Mouse (Mus musculus) C2C12 (cell line): ENCODE measurements around the gene Ppp1r14a. TPM values are rescaled to one million over a fixed set of nuclear protein-coding genes. Genes with fewer than 3 reads are reported as not detected.

Experiments used
- H3K27me3 ChIP-seq: one replicate; pipeline ENCODE4 v1.6.1; 2011; ENCODE audit not compliant: control insufficient read depth, insufficient read depth, insufficient read length
- H3K36me3 ChIP-seq: one replicate; pipeline ENCODE4 v1.6.1; 2011; ENCODE audit not compliant: control insufficient read depth, insufficient read depth
- H3K4me3 ChIP-seq: one replicate; pipeline ENCODE4 v1.5.1; 2011; ENCODE audit warnings: mild to moderate bottlenecking, control low read depth; ENCODE audit not compliant: poor library complexity, insufficient read depth, severe bottlenecking
- H3K79me2 ChIP-seq: one replicate; pipeline ENCODE4 v1.6.1; 2011; ENCODE audit not compliant: control insufficient read depth, insufficient read depth
- H3K79me3 ChIP-seq: one replicate; pipeline ENCODE4 v1.6.1; 2011; ENCODE audit warnings: low read depth, control low read depth
- H3ac ChIP-seq: one replicate; pipeline ENCODE3; 2011; ENCODE audit warnings: low read depth; ENCODE audit not compliant: control insufficient read depth, insufficient read length
- CEBPB ChIP-seq: IDR thresholded peaks from one replicate; pipeline ENCODE4 v1.6.1; 2011; ENCODE audit warnings: low read depth, mild to moderate bottlenecking, control low read depth, moderate library complexity
- CTCF ChIP-seq: IDR thresholded peaks from one replicate; pipeline ENCODE4 v1.5.1; 2011; ENCODE audit not compliant: control insufficient read depth, insufficient read depth, insufficient read length
- FOSL1 ChIP-seq: IDR thresholded peaks from one replicate; pipeline ENCODE4 v1.8.0; 2011; ENCODE audit warnings: mild to moderate bottlenecking, low read length; ENCODE audit not compliant: poor library complexity, insufficient read depth, severe bottlenecking
- MAX ChIP-seq: IDR thresholded peaks from one replicate; pipeline ENCODE4 v1.6.1; 2011; ENCODE audit warnings: mild to moderate bottlenecking, control low read depth
- MYOD1 ChIP-seq: IDR thresholded peaks from one replicate; pipeline ENCODE4 v1.6.1; 2011; ENCODE audit warnings: low read depth; ENCODE audit not compliant: control insufficient read depth, insufficient read length
- MYOG ChIP-seq: IDR thresholded peaks from one replicate; pipeline ENCODE4 v1.6.1; 2011; ENCODE audit not compliant: control insufficient read depth, insufficient read length; ENCODE audit errors: extremely low read depth
- USF1 ChIP-seq: IDR thresholded peaks from one replicate; pipeline ENCODE4 v1.6.1; 2011; ENCODE audit warnings: low read depth, mild to moderate bottlenecking, control low read depth, moderate library complexity
- long read RNA-seq, 2 experiments: library from polyadenylated mRNA; unstranded; transcript quantifications; one replicate each; pipeline ENCODE4 v2.0.0; 2019 to 2020
- polyA plus RNA-seq: library from polyadenylated mRNA; unstranded; fragments of >200 nt; fragmentation: generic; extraction: Trizol; gene quantifications from one replicate; pipeline ENCODE4 v1.2.1, GENCODE M21; 2012; ENCODE audit warnings: missing spikeins

Gene Ppp1r14a
- polyA plus RNA-seq = 0.43 TPM
- long read RNA-seq, experiment 1, partial matches to known transcripts = 0 of 1 reads
- long read RNA-seq, experiment 1, other reads (novel, unspliced or antisense) = 0 of 1 reads
- long read RNA-seq, experiment 2 = 0 reads

GRCm38 (mm10) chr7:29288942-29289638 is at the start of gene Ppp1r14a:
Ppp1r14a (plus strand) TSS chr7:29289308.
- H3K36me3 ChIP-seq = no peaks in the 10 kb centered on the region
- no peaks in the 10 kb centered on the region for H3K79me2 ChIP-seq
- H3ac ChIP-seq = no peak within 1 kb of the TSS
- peak within 1 kb of the TSS; percentile 6 for H3K4me3 ChIP-seq
- TF ChIP-seq CTCF (peak; percentile 85), CEBPB (no peak), MYOG (no peak), FOSL1 (no peak), MYOD1 (no peak), USF1 (no peak), MAX (no peak)
- no peaks in the 10 kb centered on the region for H3K79me3 ChIP-seq
- H3K27me3 ChIP-seq = no peaks in the 10 kb centered on the region

- TF ChIP-seq MAX = no peak
- peak; percentile 18 for TF ChIP-seq CTCF
Measured at GRCm38 (mm10) chr7:29244732-29245416, 44.2 kb upstream of the Ppp1r14a start.

GRCm38 (mm10) chr7:29246015-29246414 is 43.1 kb upstream of the Ppp1r14a start:
- Histone ChIP-seq H3K27me3 (no peaks in the 10 kb centered on the region), H3K36me3 (peaks cover 6% of the 10 kb centered on the region), H3K79me2 (peaks cover 12% of the 10 kb centered on the region), H3K79me3 (no peaks in the 10 kb centered on the region), H3ac (no peak overlapping the region), H3K4me3 (no peak overlapping the region)
- TF ChIP-seq MAX (no peak), FOSL1 (no peak), CEBPB (no peak), MYOD1 (no peak), MYOG (no peak), USF1 (no peak)

More at GRCm38 (mm10) chr7:29244732-29245416, 44.2 kb upstream of the Ppp1r14a start:
- no peaks in the 10 kb centered on the region for H3K27me3 ChIP-seq
- no peak overlapping the region for H3K4me3 ChIP-seq
- H3ac ChIP-seq = no peak overlapping the region
- no peaks in the 10 kb centered on the region for H3K79me3 ChIP-seq
- peaks cover 12% of the 10 kb centered on the region for H3K79me2 ChIP-seq
- peaks cover 6% of the 10 kb centered on the region for H3K36me3 ChIP-seq

- Histone ChIP-seq H3K27me3 (no peaks in the 10 kb centered on the region), H3K4me3 (no peak overlapping the region), H3ac (peak overlapping the region; percentile 21), H3K79me3 (no peaks in the 10 kb centered on the region), H3K79me2 (peaks cover 12% of the 10 kb centered on the region), H3K36me3 (peaks cover 6% of the 10 kb centered on the region)
- TF ChIP-seq MAX = no peak
- no peak for TF ChIP-seq FOSL1
- TF ChIP-seq USF1 = no peak
- no peak for TF ChIP-seq MYOG
- no peak for TF ChIP-seq CTCF
- TF ChIP-seq MYOD1 = no peak
- no peak for TF ChIP-seq CEBPB
Measured at GRCm38 (mm10) chr7:29246619-29247313, 42.3 kb upstream of the Ppp1r14a start.

- Histone ChIP-seq H3K4me3 (peak overlapping the region; percentile 33), H3ac (peak overlapping the region; percentile 34), H3K79me3 (no peaks in the 10 kb centered on the region), H3K36me3 (peaks cover 6% of the 10 kb centered on the region), H3K27me3 (no peaks in the 10 kb centered on the region), H3K79me2 (peaks cover 12% of the 10 kb centered on the region)
- TF ChIP-seq CTCF (peak; percentile 80), FOSL1 (no peak), MYOG (no peak)
Measured at GRCm38 (mm10) chr7:29247314-29247700, 41.8 kb upstream of the Ppp1r14a start.
